Mouse (Mus musculus): Measurements from ENCODE around the gene P2ry13. TPM values are rescaled to one million over a fixed set of nuclear protein-coding genes. Genes with fewer than 3 reads are reported as not detected.

P2ry13 gene
- total and polyA plus RNA-seq, 2 experiments from 2014 or later: 2.0 to 2.1 TPM

GRCm38 (mm10) chr3:59211784-59212183 lies 1.1 kb upstream of the P2ry13 start:
- Histone ChIP-seq H3K36me3 (ENCODE audit: insufficient read depth) (no peaks in the 10 kb centered on the region; the same call in 1 of the 2 replicates), H3K4me3 (ENCODE audit: low read depth, low read length) (no peak overlapping the region), H3K4me2 (ENCODE audit: low read depth) (no peak overlapping the region), H3K4me1 (ENCODE audit: insufficient read depth) (no peaks in the 10 kb centered on the region), H3K9ac (no peak overlapping the region), H3K27ac (ENCODE audit: low read depth, low read length) (no peak overlapping the region), H3K9me3 (ENCODE audit: low read length) (no peaks in the 10 kb centered on the region), H3K27me3 (ENCODE audit: insufficient read depth, low read length) (no peaks in the 10 kb centered on the region)
- ATAC-seq: no peak
- no peak for DNase-seq
- TF ChIP-seq CTCF (IDR thresholded peaks at IDR 0.05; ENCODE audit: low read depth): no peak
- 91% methylated on average over 8 of the region's 8 CpGs for WGBS

- ATAC-seq: no peak
- Histone ChIP-seq H3K4me2 (ENCODE audit: low read depth) (no peak overlapping the region), H3K9me3 (ENCODE audit: low read length) (no peaks in the 10 kb centered on the region), H3K4me3 (ENCODE audit: low read depth, low read length) (no peak overlapping the region), H3K9ac (no peak overlapping the region), H3K27me3 (ENCODE audit: insufficient read depth, low read length) (no peaks in the 10 kb centered on the region), H3K27ac (ENCODE audit: low read depth, low read length) (no peak overlapping the region), H3K36me3 (ENCODE audit: insufficient read depth) (no peaks in the 10 kb centered on the region; the same call in 1 of the 2 replicates), H3K4me1 (ENCODE audit: insufficient read depth) (no peaks in the 10 kb centered on the region)
- WGBS: 80% methylated on average over 8 of the region's 8 CpGs
- no peak for DNase-seq
- TF ChIP-seq CTCF (IDR thresholded peaks at IDR 0.05; ENCODE audit: low read depth): no peak
Observed at GRCm38 (mm10) chr3:59210089-59210488, 593 bp downstream of the P2ry13 start.

DNA sequence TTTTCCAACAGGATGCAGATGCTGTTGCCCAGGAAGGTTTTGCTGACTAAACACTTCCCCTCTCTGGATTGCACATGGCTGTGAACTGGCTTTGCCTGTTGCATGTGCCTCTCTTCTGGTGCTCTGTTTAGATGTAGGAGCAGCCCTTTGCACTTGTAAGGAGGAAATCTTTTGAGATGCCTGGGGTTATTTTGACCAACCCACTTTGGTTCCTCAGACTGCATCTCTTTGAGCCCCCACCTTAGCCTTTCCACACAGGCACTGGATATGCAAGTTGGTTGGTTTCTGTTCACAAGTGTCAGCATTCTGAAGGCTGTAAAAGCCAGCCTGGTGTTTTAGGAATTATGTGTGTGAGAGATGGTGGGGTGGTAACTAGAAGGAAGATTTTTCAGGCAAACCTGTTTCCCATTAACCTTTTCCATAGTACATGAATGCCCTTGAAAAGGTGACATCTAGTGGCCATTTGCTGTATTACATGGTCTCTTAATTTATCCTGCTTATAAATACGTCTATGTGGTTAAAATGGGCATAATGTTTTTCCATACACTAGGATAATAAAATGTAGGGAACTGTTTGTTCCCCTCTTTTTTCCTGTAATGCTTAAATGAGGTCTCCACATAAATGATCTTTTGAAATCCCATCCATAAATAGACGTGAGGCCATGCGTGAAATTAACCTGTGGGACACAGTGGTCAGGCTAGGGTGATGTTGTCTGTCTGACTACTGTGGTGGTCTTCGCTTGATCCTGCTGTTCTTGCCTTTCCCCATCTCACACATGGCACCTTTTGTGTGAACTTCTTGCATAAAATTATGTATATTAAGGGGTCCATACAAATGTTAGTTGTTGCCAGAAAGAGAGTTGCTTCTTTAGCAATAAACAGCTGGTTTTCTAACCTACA lies 1.8 kb downstream of the P2ry13 start:
- DNase-seq (peak; percentile 84), ATAC-seq (peak; percentile 76)
- Histone ChIP-seq H3K4me2 (ENCODE audit: low read depth) (no peak overlapping the region), H3K4me3 (ENCODE audit: low read depth, low read length) (no peak overlapping the region), H3K9me3 (ENCODE audit: low read length) (no peaks in the 10 kb centered on the region), H3K4me1 (ENCODE audit: insufficient read depth) (no peaks in the 10 kb centered on the region), H3K27ac (ENCODE audit: low read depth, low read length) (no peak overlapping the region), H3K36me3 (ENCODE audit: insufficient read depth) (no peaks in the 10 kb centered on the region; the same call in 1 of the 2 replicates), H3K9ac (no peak overlapping the region), H3K27me3 (ENCODE audit: insufficient read depth, low read length) (no peaks in the 10 kb centered on the region)
- 71% methylated on average over 4 of the region's 4 CpGs for WGBS
- TF ChIP-seq CTCF (IDR thresholded peaks at IDR 0.05; ENCODE audit: low read depth): peak; percentile 87

- DNase-seq (no peak), ATAC-seq (no peak)
- TF ChIP-seq CTCF (IDR thresholded peaks at IDR 0.05; ENCODE audit: low read depth): no peak
- Histone ChIP-seq H3K9me3 (ENCODE audit: low read length) (no peaks in the 10 kb centered on the region), H3K27ac (ENCODE audit: low read depth, low read length) (no peak overlapping the region), H3K4me1 (ENCODE audit: insufficient read depth) (no peaks in the 10 kb centered on the region), H3K27me3 (ENCODE audit: insufficient read depth, low read length) (no peaks in the 10 kb centered on the region), H3K4me3 (ENCODE audit: low read depth, low read length) (no peak overlapping the region), H3K36me3 (ENCODE audit: insufficient read depth) (no peaks in the 10 kb centered on the region; the same call in 1 of the 2 replicates), H3K4me2 (ENCODE audit: low read depth) (no peak overlapping the region), H3K9ac (no peak overlapping the region)
- 71% methylated on average over 4 of the region's 4 CpGs for WGBS
Observed at GRCm38 (mm10) chr3:59205941-59206340, 4.7 kb downstream of the P2ry13 start.

DNA sequence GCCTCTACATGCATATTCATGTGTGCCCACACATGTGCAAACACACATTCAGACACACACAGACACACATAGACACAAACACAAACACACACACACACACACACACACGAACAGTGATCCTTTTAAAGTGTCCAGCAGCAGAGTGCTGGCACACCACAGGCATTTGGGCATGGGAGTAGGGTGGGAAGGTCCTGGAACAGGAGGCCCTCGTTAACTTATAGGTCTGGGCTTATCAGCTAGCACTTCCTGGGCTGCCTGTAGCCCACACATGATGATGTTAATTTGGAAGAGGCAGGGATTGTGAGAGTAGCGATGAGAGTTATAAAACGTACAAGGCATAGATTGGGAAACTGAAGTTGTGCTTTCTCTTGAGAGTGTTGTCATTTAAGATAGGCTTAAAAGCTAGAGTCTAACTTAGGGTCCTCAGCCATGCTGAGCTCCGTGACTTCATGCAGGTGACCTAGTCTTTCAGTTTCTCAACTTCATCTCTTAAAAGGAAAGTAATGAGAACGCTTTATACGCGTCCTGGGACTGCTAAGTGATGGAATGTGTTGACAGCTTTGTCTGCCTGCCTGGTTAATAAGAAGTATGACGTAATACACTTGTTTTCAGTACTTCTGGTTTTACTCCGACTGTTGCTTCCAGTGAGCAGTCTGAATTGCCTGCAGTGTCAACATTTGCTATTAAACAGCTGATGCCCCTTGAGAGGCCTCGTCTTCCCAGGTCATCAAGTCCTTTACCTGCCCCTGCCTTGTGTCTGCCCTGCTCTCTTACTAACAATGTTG lies 5.8 kb downstream of the P2ry13 start:
- no peak overlapping the region for H3K27ac ChIP-seq (ENCODE audit: low read depth, low read length)
- TF ChIP-seq CTCF (IDR thresholded peaks at IDR 0.05; ENCODE audit: low read depth): no peak
- WGBS: 55% methylated on average over 11 of the region's 11 CpGs
- no peak overlapping the region for H3K4me3 ChIP-seq (ENCODE audit: low read depth, low read length)
- no peak overlapping the region for H3K4me2 ChIP-seq (ENCODE audit: low read depth)
- no peak for DNase-seq
- no peaks in the 10 kb centered on the region for H3K27me3 ChIP-seq (ENCODE audit: insufficient read depth, low read length)
- ATAC-seq: no peak; the same call in 1 of the 2 replicates
- H3K36me3 ChIP-seq (ENCODE audit: insufficient read depth): no peaks in the 10 kb centered on the region; the same call in 1 of the 2 replicates
- no peaks in the 10 kb centered on the region for H3K4me1 ChIP-seq (ENCODE audit: insufficient read depth)
- no peak overlapping the region for H3K9ac ChIP-seq
- H3K9me3 ChIP-seq (ENCODE audit: low read length): no peaks in the 10 kb centered on the region

DNA sequence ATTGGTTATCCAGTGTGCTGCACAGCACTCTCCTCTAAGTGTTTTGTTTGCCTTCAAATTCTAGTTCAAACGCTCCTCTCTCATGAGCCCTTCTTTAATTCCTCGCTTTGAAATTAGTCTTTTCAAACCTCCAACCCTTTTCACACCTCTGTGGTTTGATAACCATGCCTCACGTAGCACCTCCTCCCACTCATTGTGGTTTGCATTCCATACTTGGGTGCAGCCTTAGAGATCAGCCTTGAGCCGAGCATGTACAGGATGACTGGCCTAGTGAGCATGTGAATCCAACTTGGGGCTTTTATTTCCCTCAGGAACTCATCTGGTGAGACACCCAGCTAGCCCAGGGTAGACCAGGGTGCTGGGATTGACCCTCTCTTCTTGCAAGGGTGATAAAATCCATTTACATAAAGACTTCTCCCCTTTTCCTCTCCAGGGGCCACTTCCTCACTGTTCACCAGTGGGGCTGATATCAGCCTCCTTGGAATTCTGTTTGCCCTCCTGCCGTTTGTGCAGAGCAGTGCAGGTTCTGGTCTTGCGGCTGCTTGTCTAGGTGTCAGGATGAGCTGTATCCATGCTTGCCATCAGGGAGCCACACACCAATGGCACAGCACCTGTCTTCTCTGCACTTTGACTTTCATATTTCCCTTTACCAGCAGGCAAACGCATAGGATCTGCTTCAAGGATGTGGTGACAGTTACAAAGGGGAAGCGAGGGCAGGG lies 6.7 kb downstream of the P2ry13 start:
- Histone ChIP-seq H3K4me1 (ENCODE audit: insufficient read depth) (no peaks in the 10 kb centered on the region), H3K27ac (ENCODE audit: low read depth, low read length) (no peak overlapping the region), H3K9me3 (ENCODE audit: low read length) (no peaks in the 10 kb centered on the region), H3K9ac (no peak overlapping the region), H3K4me2 (ENCODE audit: low read depth) (no peak overlapping the region), H3K4me3 (ENCODE audit: low read depth, low read length) (no peak overlapping the region), H3K27me3 (ENCODE audit: insufficient read depth, low read length) (no peaks in the 10 kb centered on the region), H3K36me3 (ENCODE audit: insufficient read depth) (no peaks in the 10 kb centered on the region; the same call in 1 of the 2 replicates)
- DNase-seq (no peak), ATAC-seq (no peak)
- WGBS: 85% methylated on average over 8 of the region's 8 CpGs
- no peak for TF ChIP-seq CTCF (IDR thresholded peaks at IDR 0.05; ENCODE audit: low read depth)
